Mouse (Mus musculus): ENCODE results near the gene Atp6v1c2.

GRCm38 (mm10) chr12:17376521-17376920 is 47.4 kb upstream of the Atp6v1c2 start:
- TF ChIP-seq CTCF (IDR thresholded peaks at IDR 0.05; ENCODE audit: extremely low read depth, insufficient read length, insufficient replicate concordance, low read depth, low read length) (no peak), POLR2A (IDR thresholded peaks at IDR 0.05; ENCODE audit: low read depth, low read length) (no peak)

All from small intestine, adult 2 months (tissue).